Mouse (Mus musculus) heart, postnatal 4 days (tissue): Measurements from ENCODE around the gene Serpinb2. TPM values are rescaled to one million over a fixed set of nuclear protein-coding genes. Genes with fewer than 3 reads are reported as not detected.

Experiments
- DNase-seq: peaks from one replicate; pipeline ENCODE4 v3.0.0; 2021
- total RNA-seq, 2 experiments: library from RNA; stranded (reverse); gene quantifications; 2 replicates each; pipeline ENCODE4 v1.2.3; 2021

The Serpinb2 gene
- total RNA-seq, 2 experiments from 2014 or later, result not detected

- DNase-seq, result no peak
Measured at GRCm38 (mm10) chr1:107582900-107583299, 71.7 kb downstream of the Serpinb2 start.

- no peak for DNase-seq
Measured at GRCm38 (mm10) chr1:107583958-107584376, 72.7 kb downstream of the Serpinb2 start.

GRCm38 (mm10) chr1:107584932-107585331, 73.7 kb downstream of the Serpinb2 start:
- no peak for DNase-seq

Other genes starting within 250 kb of the Serpinb2 start
- gene Serpinb3b, start 233.1 kb upstream of the Serpinb2 start, total RNA-seq, result not detected
- not detected for gene Serpinb3c, start 233.1 kb upstream of the Serpinb2 start, total RNA-seq
- not detected for gene Serpinb11, start 150.2 kb upstream of the Serpinb2 start, total RNA-seq
- not detected for gene Serpinb7, start 111.8 kb upstream of the Serpinb2 start, total RNA-seq
- gene Serpinb8, start 78.6 kb downstream of the Serpinb2 start, total RNA-seq, result 1 to 10 TPM; 5.2 TPM